Mouse (Mus musculus) lung, postnatal 0 days (tissue): ENCODE measurements around the gene Med26.

Experiments
- CTCF ChIP-seq: IDR thresholded peaks from 2 replicates; pipeline ENCODE4 v1.5.1; 2016; ENCODE audit warnings: antibody characterized with exemption, mild to moderate bottlenecking
- EP300 ChIP-seq: IDR thresholded peaks from 2 replicates; pipeline ENCODE4 v1.6.1; 2016; ENCODE audit warnings: antibody characterized with exemption, mild to moderate bottlenecking, control low read depth

GRCm38 (mm10) chr8:72457806-72458205 lies 90.3 kb downstream of the Med26 start:
- TF ChIP-seq CTCF (no peak), EP300 (no peak)
